Mouse (Mus musculus) olfactory bulb, adult 2 months (tissue): ENCODE measurements around the gene Klhl25.
"Not testable (repeated sequence)": the region's sequence is repeated elsewhere in the genome, so short reads cannot be mapped to it uniquely, and the experiment has no call there.

ENCODE experiments used
- CTCF ChIP-seq: fragments of 200-500 bp; IDR thresholded peaks from 2 replicates; pipeline ENCODE4 v1.5.1; 2012; ENCODE audit warnings: low read depth, mild to moderate bottlenecking, low read length, moderate library complexity; ENCODE audit not compliant: insufficient read depth
- POLR2A ChIP-seq: fragments of 200-500 bp; IDR thresholded peaks from 2 replicates; pipeline ENCODE4 v1.6.1; 2012; ENCODE audit warnings: mild to moderate bottlenecking, low read depth, low read length, moderate library complexity; ENCODE audit not compliant: insufficient read depth

GRCm38 (mm10) chr7:75879436-75879835 lies 31.3 kb downstream of the Klhl25 start:
- TF ChIP-seq CTCF, POLR2A: not testable (repeated sequence)
